Mouse (Mus musculus): ENCODE data around the gene Reep1. TPM values are rescaled to one million over a fixed set of nuclear protein-coding genes. Genes with fewer than 3 reads are reported as not detected.
A peak's percentile ranks its signal among the peaks of the same experiment; 100 is the strongest.

The Reep1 gene
- polyA plus RNA-seq, 1 experiment, result 79.2 TPM

GRCm38 (mm10) chr6:71770856-71771255 is 63.5 kb downstream of the Reep1 start:
- TF ChIP-seq CTCF (IDR thresholded peaks at IDR 0.05; ENCODE audit: extremely low read depth, insufficient read depth, low read length), result no peak
- TF ChIP-seq POLR2A (IDR thresholded peaks at IDR 0.05; ENCODE audit: extremely low read depth, insufficient read depth, low read length), result no peak
- Histone ChIP-seq H3K27ac (ENCODE audit: insufficient read depth, low read length) (no peak overlapping the region), H3K4me3 (ENCODE audit: insufficient read depth, low read length) (no peak overlapping the region), H3K4me1 (ENCODE audit: control insufficient read depth, insufficient read depth, low read length) (peaks cover 9% of the 10 kb centered on the region)

GRCm38 (mm10) chr6:71771282-71771681 is 63.9 kb downstream of the Reep1 start:
- H3K27ac ChIP-seq (ENCODE audit: insufficient read depth, low read length), result no peak overlapping the region
- no peak for TF ChIP-seq CTCF (IDR thresholded peaks at IDR 0.05; ENCODE audit: extremely low read depth, insufficient read depth, low read length)
- TF ChIP-seq POLR2A (IDR thresholded peaks at IDR 0.05; ENCODE audit: extremely low read depth, insufficient read depth, low read length), result no peak
- H3K4me3 ChIP-seq (ENCODE audit: insufficient read depth, low read length), result no peak overlapping the region
- H3K4me1 ChIP-seq (ENCODE audit: control insufficient read depth, insufficient read depth, low read length), result peaks cover 9% of the 10 kb centered on the region

GRCm38 (mm10) chr6:71772156-71772555 is 64.8 kb downstream of the Reep1 start:
- no peak for TF ChIP-seq CTCF (IDR thresholded peaks at IDR 0.05; ENCODE audit: extremely low read depth, insufficient read depth, low read length)
- no peak for TF ChIP-seq POLR2A (IDR thresholded peaks at IDR 0.05; ENCODE audit: extremely low read depth, insufficient read depth, low read length)
- no peak overlapping the region for H3K27ac ChIP-seq (ENCODE audit: insufficient read depth, low read length)
- no peak overlapping the region for H3K4me3 ChIP-seq (ENCODE audit: insufficient read depth, low read length)
- peaks cover 9% of the 10 kb centered on the region for H3K4me1 ChIP-seq (ENCODE audit: control insufficient read depth, insufficient read depth, low read length)

- H3K4me3 ChIP-seq (ENCODE audit: insufficient read depth, low read length), result no peak overlapping the region
- peaks cover 9% of the 10 kb centered on the region for H3K4me1 ChIP-seq (ENCODE audit: control insufficient read depth, insufficient read depth, low read length)
- TF ChIP-seq POLR2A (IDR thresholded peaks at IDR 0.05; ENCODE audit: extremely low read depth, insufficient read depth, low read length) (no peak), CTCF (IDR thresholded peaks at IDR 0.05; ENCODE audit: extremely low read depth, insufficient read depth, low read length) (no peak)
- H3K27ac ChIP-seq (ENCODE audit: insufficient read depth, low read length), result peak overlapping the region; percentile 54
Observed at GRCm38 (mm10) chr6:71772636-71773208, 65.4 kb downstream of the Reep1 start.

GRCm38 (mm10) chr6:71778016-71778415 is 70.7 kb downstream of the Reep1 start:
- TF ChIP-seq CTCF (IDR thresholded peaks at IDR 0.05; ENCODE audit: extremely low read depth, insufficient read depth, low read length) (no peak), POLR2A (IDR thresholded peaks at IDR 0.05; ENCODE audit: extremely low read depth, insufficient read depth, low read length) (no peak)
- H3K27ac ChIP-seq (ENCODE audit: insufficient read depth, low read length), result no peak overlapping the region

GRCm38 (mm10) chr6:71779831-71780230 is 72.5 kb downstream of the Reep1 start:
- Histone ChIP-seq H3K27ac (ENCODE audit: insufficient read depth, low read length) (no peak overlapping the region), H3K4me3 (ENCODE audit: insufficient read depth, low read length) (no peak overlapping the region), H3K4me1 (ENCODE audit: control insufficient read depth, insufficient read depth, low read length) (no peaks in the 10 kb centered on the region)
- no peak for TF ChIP-seq CTCF (IDR thresholded peaks at IDR 0.05; ENCODE audit: extremely low read depth, insufficient read depth, low read length)
- TF ChIP-seq POLR2A (IDR thresholded peaks at IDR 0.05; ENCODE audit: extremely low read depth, insufficient read depth, low read length), result no peak

More at GRCm38 (mm10) chr6:71778016-71778415, 70.7 kb downstream of the Reep1 start:
- Histone ChIP-seq H3K4me1 (ENCODE audit: control insufficient read depth, insufficient read depth, low read length) (no peaks in the 10 kb centered on the region), H3K4me3 (ENCODE audit: insufficient read depth, low read length) (no peak overlapping the region)

GRCm38 (mm10) chr6:71780431-71780830 is 73.1 kb downstream of the Reep1 start:
- H3K4me1 ChIP-seq (ENCODE audit: control insufficient read depth, insufficient read depth, low read length), result no peaks in the 10 kb centered on the region
- TF ChIP-seq POLR2A (IDR thresholded peaks at IDR 0.05; ENCODE audit: extremely low read depth, insufficient read depth, low read length), result no peak
- TF ChIP-seq CTCF (IDR thresholded peaks at IDR 0.05; ENCODE audit: extremely low read depth, insufficient read depth, low read length), result no peak
- H3K4me3 ChIP-seq (ENCODE audit: insufficient read depth, low read length), result no peak overlapping the region
- no peak overlapping the region for H3K27ac ChIP-seq (ENCODE audit: insufficient read depth, low read length)

- H3K4me1 ChIP-seq (ENCODE audit: control insufficient read depth, insufficient read depth, low read length), result no peaks in the 10 kb centered on the region
- H3K27ac ChIP-seq (ENCODE audit: insufficient read depth, low read length), result no peak overlapping the region
- H3K4me3 ChIP-seq (ENCODE audit: insufficient read depth, low read length), result no peak overlapping the region
- no peak for TF ChIP-seq POLR2A (IDR thresholded peaks at IDR 0.05; ENCODE audit: extremely low read depth, insufficient read depth, low read length)
- no peak for TF ChIP-seq CTCF (IDR thresholded peaks at IDR 0.05; ENCODE audit: extremely low read depth, insufficient read depth, low read length)
Observed at GRCm38 (mm10) chr6:71783165-71783564, 75.8 kb downstream of the Reep1 start.

GRCm38 (mm10) chr6:71788348-71788747 is 81.0 kb downstream of the Reep1 start:
- H3K4me1 ChIP-seq (ENCODE audit: control insufficient read depth, insufficient read depth, low read length), result no peaks in the 10 kb centered on the region
- H3K4me3 ChIP-seq (ENCODE audit: insufficient read depth, low read length), result no peak overlapping the region
- no peak overlapping the region for H3K27ac ChIP-seq (ENCODE audit: insufficient read depth, low read length)
- TF ChIP-seq CTCF (IDR thresholded peaks at IDR 0.05; ENCODE audit: extremely low read depth, insufficient read depth, low read length), result no peak
- TF ChIP-seq POLR2A (IDR thresholded peaks at IDR 0.05; ENCODE audit: extremely low read depth, insufficient read depth, low read length), result no peak

GRCm38 (mm10) chr6:71791771-71792170 is 84.4 kb downstream of the Reep1 start:
- H3K4me3 ChIP-seq (ENCODE audit: insufficient read depth, low read length), result no peak overlapping the region
- H3K27ac ChIP-seq (ENCODE audit: insufficient read depth, low read length), result no peak overlapping the region
- H3K4me1 ChIP-seq (ENCODE audit: control insufficient read depth, insufficient read depth, low read length), result no peaks in the 10 kb centered on the region; the same call in 1 of the 2 replicates
- no peak for TF ChIP-seq CTCF (IDR thresholded peaks at IDR 0.05; ENCODE audit: extremely low read depth, insufficient read depth, low read length)
- no peak for TF ChIP-seq POLR2A (IDR thresholded peaks at IDR 0.05; ENCODE audit: extremely low read depth, insufficient read depth, low read length)
